Mouse (Mus musculus) Patski (cell line): ENCODE measurements around the gene Gm17387. TPM values are rescaled to one million over a fixed set of nuclear protein-coding genes. Genes with fewer than 3 reads are reported as not detected.
"Not testable (repeated sequence)": the region's sequence is repeated elsewhere in the genome, so short reads cannot be mapped to it uniquely, and the experiment has no call there.

ENCODE experiments used
- ATAC-seq: fragments of 100-300 bp; one replicate; pipeline ENCODE4 v1.8.0; 2021
- CTCF ChIA-PET: fragments of 350-600 bp; sonication (Branson Sonifier 250); formaldehyde crosslinking; loops from one replicate; lab custom pipeline; 2022; ENCODE audit warnings: inconsistent platforms; lab: Charles Lee
- POLR2A ChIA-PET: fragments of 350-600 bp; sonication (Branson Sonifier 250); formaldehyde crosslinking; loops from one replicate; lab custom pipeline; 2022; ENCODE audit warnings: antibody characterized with exemption, inconsistent platforms; lab: Charles Lee
- DNase-seq: peaks from one replicate; pipeline ENCODE4 v3.0.0-alpha.2; 2011; ENCODE audit warnings: low read depth, low spot score
- H3K27me3 ChIP-seq: fragments of 371-371 bp; one replicate; pipeline ENCODE4 v1.5.1; 2021
- CTCF ChIP-seq: fragments of 100-300 bp; IDR thresholded peaks from one replicate; pipeline ENCODE4 v1.5.1; 2021
- in situ Hi-C: fragments of 300-500 bp; cut with MboI; formaldehyde crosslinking; loops from 3 replicates; pipeline ENCODE4 v1.11.1; 2018; ENCODE audit warnings: low pct_unique_long_range_greater_than_20kb, mixed read lengths
- polyA plus RNA-seq: library from polyadenylated mRNA; unstranded; gene quantifications from one replicate; pipeline ENCODE4 v1.2.3, GENCODE M21; 2021

The Gm17387 gene
- polyA plus RNA-seq, 1 experiment from 2014 or later = not detected

GRCm38 (mm10) chr7:141032458-141033167 is 3.7 kb downstream of the Gm17387 start:
- no peak for ATAC-seq
- H3K27me3 ChIP-seq = no peaks in the 10 kb centered on the region
- no peak for TF ChIP-seq CTCF
- POLR2A ChIA-PET = interaction anchor here (0.7 kb wide), 1 partner anchor 32 kb away, joined by 3 read pairs; no protein-coding TSS in a partner anchor
- CTCF ChIA-PET = no interaction called here
- in situ Hi-C loops = no loop called here
- DNase-seq = no peak

- CTCF ChIA-PET, H3K27me3 ChIP-seq, in situ Hi-C loops, DNase-seq, POLR2A ChIA-PET, ATAC-seq: not testable (repeated sequence)
Observed at GRCm38 (mm10) chr7:141036624-141037023, 7.7 kb downstream of the Gm17387 start.

- ChIA-PET POLR2A (no interaction called here), CTCF (no interaction called here)
- ATAC-seq (no peak), DNase-seq (no peak)
- H3K27me3 ChIP-seq = no peaks in the 10 kb centered on the region
- TF ChIP-seq CTCF = no peak
- in situ Hi-C loops = no loop called here
Observed at GRCm38 (mm10) chr7:141038090-141039032, 9.4 kb downstream of the Gm17387 start.

GRCm38 (mm10) chr7:141039386-141040107 is 10.6 kb downstream of the Gm17387 start:
- in situ Hi-C loops = no loop called here
- no peak for TF ChIP-seq CTCF
- ChIA-PET POLR2A (interaction anchor here (0.6 kb wide), 1 partner anchor 381 kb away, joined by 3 read pairs; no protein-coding TSS in a partner anchor), CTCF (interaction anchor here (0.9 kb wide), 1 partner anchor 9 kb away, joined by 3 read pairs; no protein-coding TSS in a partner anchor)
- no peaks in the 10 kb centered on the region for H3K27me3 ChIP-seq
- no peak for DNase-seq
- ATAC-seq = no peak

GRCm38 (mm10) chr7:141040867-141041606 is 12.1 kb downstream of the Gm17387 start:
- DNase-seq (no peak), ATAC-seq (peak; percentile 6)
- CTCF ChIA-PET = interaction anchor here (0.8 to 1.2 kb wide), 2 partner anchors 33 to 99 kb away, joined by 4 read pairs; partner anchors contain the start of gene Pgghg
- no peak for TF ChIP-seq CTCF
- no peaks in the 10 kb centered on the region for H3K27me3 ChIP-seq
- POLR2A ChIA-PET = interaction anchor here (0.7 kb wide), 1 partner anchor 13 kb away, joined by 8 read pairs; no protein-coding TSS in a partner anchor
- in situ Hi-C loops = no loop called here

- TF ChIP-seq CTCF = no peak
- in situ Hi-C loops = no loop called here
- DNase-seq (peak; percentile 66), ATAC-seq (peak; percentile 84)
- ChIA-PET POLR2A (no interaction called here), CTCF (interaction anchor here (0.8 to 1.2 kb wide), 2 partner anchors 33 to 100 kb away, joined by 4 read pairs; partner anchors contain the start of gene Pgghg)
- H3K27me3 ChIP-seq = no peaks in the 10 kb centered on the region
Observed at GRCm38 (mm10) chr7:141041661-141042060, 12.7 kb downstream of the Gm17387 start.

- POLR2A ChIA-PET = no interaction called here
- TF ChIP-seq CTCF = no peak
- in situ Hi-C loops = no loop called here
- ATAC-seq (no peak), DNase-seq (no peak)
- CTCF ChIA-PET = interaction anchor here (1.2 kb wide), 1 partner anchor 34 kb away, joined by 4 read pairs; no protein-coding TSS in a partner anchor
- no peaks in the 10 kb centered on the region for H3K27me3 ChIP-seq
Observed at GRCm38 (mm10) chr7:141042539-141042938, 13.6 kb downstream of the Gm17387 start.

GRCm38 (mm10) chr7:141046931-141047580 is 18.1 kb downstream of the Gm17387 start:
- TF ChIP-seq CTCF = no peak
- no peaks in the 10 kb centered on the region for H3K27me3 ChIP-seq
- peak; percentile 1 for ATAC-seq
- in situ Hi-C loops = loop anchor here (5.0 kb wide), 1 partner anchor 35 kb away; the partner anchor contains the start of gene Ifitm3
- no peak for DNase-seq
- POLR2A ChIA-PET = no interaction called here
- CTCF ChIA-PET = interaction anchor here (0.7 to 3.5 kb wide), 9 partner anchors 23 to 138 kb away, joined by 3 to 37 read pairs (median 3); no protein-coding TSS in a partner anchor
